10 mouse cellular contexts compared by ENCODE assay signal in genomic region chr9:50948097-50948823, GRCm38 (mm10).
"Had no signal": no experiment of that assay in that cellular context is flagged by ENCODE, and none has a peak within 500 bp of the region (broad histone marks: within the 10 kb centered on the region; RNA-seq: fewer than 3 reads in every experiment).

No protein-coding gene starts in this region.

- H3K36me3 ChIP-seq: limb, embryonic 13.5 days; midbrain, embryonic 13.5 days had no signal

- H3K4me2 ChIP-seq: limb, embryonic 13.5 days; liver, embryonic 13.5 days; midbrain, embryonic 13.5 days had no signal

- ATAC-seq: midbrain, embryonic 13.5 days had no signal

- H3K27ac ChIP-seq: layer of hippocampus, adult 2 months; limb, embryonic 13.5 days; liver, embryonic 13.5 days; midbrain, embryonic 13.5 days; stomach, postnatal 0 days had no signal

- H3K9ac ChIP-seq: limb, embryonic 13.5 days; liver, embryonic 13.5 days; midbrain, embryonic 13.5 days had no signal

- H3K4me3 ChIP-seq: layer of hippocampus, adult 2 months; limb, embryonic 13.5 days; liver, embryonic 13.5 days; midbrain, embryonic 13.5 days had no signal

- H3K27me3 ChIP-seq: limb, embryonic 13.5 days; liver, embryonic 13.5 days; midbrain, embryonic 13.5 days had no signal

- DNase-seq: kidney, adult 8-10 months; kidney, postnatal 25 days; left cerebral cortex, postnatal 4 days; liver, embryonic 13.5 days; lung, postnatal 4 days; thymus, postnatal 4 days had no signal

- H3K9me3 ChIP-seq: limb, embryonic 13.5 days; liver, embryonic 13.5 days; midbrain, embryonic 13.5 days had no signal

- H3K4me1 ChIP-seq: limb, embryonic 13.5 days; midbrain, embryonic 13.5 days had no signal
